In the genomic region with DNA sequence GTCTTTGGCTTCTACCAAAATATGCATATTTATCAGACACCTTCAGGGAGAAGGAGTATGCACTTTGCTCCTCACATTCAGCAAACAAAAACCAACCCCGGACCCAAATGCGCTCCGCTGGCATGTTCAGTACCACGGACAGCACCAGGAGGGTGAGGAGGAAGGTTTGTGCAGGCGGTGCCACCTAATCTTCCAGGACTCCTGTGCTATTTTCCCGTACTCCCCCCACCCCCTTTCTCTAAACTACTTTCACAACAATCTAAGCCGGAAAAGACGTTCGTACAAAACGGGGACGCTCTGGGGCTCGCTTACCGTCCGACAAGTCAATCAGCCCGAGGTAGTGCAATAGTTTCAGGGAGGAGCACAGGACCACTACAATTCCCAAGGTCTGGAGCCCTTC, we compare ENCODE assay signal across 10 mouse cellular contexts.
DNase-seq lines count a peak whose midpoint lies in the region; ATAC-seq and TF ChIP-seq lines count a peak whose summit lies in the region.
"Had no signal": no experiment of that assay in that cellular context is flagged by ENCODE, and none has a peak within 500 bp of the region (broad histone marks: within the 10 kb centered on the region; RNA-seq: fewer than 3 reads in every experiment).

No protein-coding gene starts in this region.

- no peak overlapping the region for H3K9ac ChIP-seq in embryonic facial prominence, embryonic 15.5 days

- peak; percentile 35 for ATAC-seq in Patski
- ATAC-seq in embryonic facial prominence, embryonic 15.5 days (ENCODE audit: insufficient number of reproducible peaks, low FRiP score, low TSS enrichment, low read depth): no peak

- H3K27ac ChIP-seq in gastrocnemius, adult 2 months: no peak overlapping the region
- H3K27ac ChIP-seq in embryonic facial prominence, embryonic 15.5 days (replicated peaks): no peak overlapping the region

- 2% methylated on average over 15 of the region's 15 CpGs for WGBS in embryonic facial prominence, embryonic 15.5 days

- CTCF ChIA-PET in Patski (lab: Charles Lee): no interaction called here

- in situ Hi-C loops in Patski (cut with MboI; ENCODE audit: low pct_unique_long_range_greater_than_20kb): no loop called here

- peak; percentile 26 for DNase-seq in gastrocnemius, adult 2 months
- DNase-seq in gastrocnemius, adult 8-10 months (ENCODE audit: low spot score in 2 of 2): no peak
- no peak for DNase-seq in Patski (ENCODE audit: low read depth, low spot score)
- DNase-seq in hindlimb bud, embryonic 11.5 days (ENCODE audit: extremely low spot score, low read depth, low spot score): peak; percentile 53
- DNase-seq in lung, postnatal 14 days: peak; percentile 66
- peak; percentile 24 for DNase-seq in testis, postnatal 14 days (ENCODE audit: low spot score)
- DNase-seq in B cell, adult 2 months: no peak

- H3K4me1 ChIP-seq in embryonic facial prominence, embryonic 15.5 days: 0 out of 2 replicates have a peak, but pooled peaks cover 3% of the 10 kb centered on the region

- H3K4me2 ChIP-seq in embryonic facial prominence, embryonic 15.5 days (replicated peaks): 0 out of 2 replicates have a peak overlapping the region, but pooled peaks have one; percentile 24

- peaks cover 25% of the 10 kb centered on the region for H3K27me3 ChIP-seq in Patski
- H3K27me3 ChIP-seq in embryonic facial prominence, embryonic 15.5 days: peaks cover 11% of the 10 kb centered on the region

- TF ChIP-seq CTCF in gastrocnemius, adult 2 months (IDR thresholded peaks at IDR 0.05): no peak
- no peak for TF ChIP-seq CTCF in Patski (IDR thresholded peaks at IDR 0.05)

- POLR2A ChIA-PET in Patski (lab: Charles Lee): no interaction called here

- intact Hi-C loops in gastrocnemius, adult 2 months (cut with DNase I): no loop called here

- H3K4me3 ChIP-seq in gastrocnemius, adult 2 months: no peak overlapping the region
- H3K4me3 ChIP-seq in embryonic facial prominence, embryonic 15.5 days (replicated peaks): no peak overlapping the region
- H3K4me3 ChIP-seq: megakaryocyte, embryonic 14.5 days had no signal

- no peaks in the 10 kb centered on the region for H3K36me3 ChIP-seq in embryonic facial prominence, embryonic 15.5 days
- H3K36me3 ChIP-seq: G1E had no signal

- H3K9me3 ChIP-seq in embryonic facial prominence, embryonic 15.5 days (replicated peaks): no peaks in the 10 kb centered on the region
- H3K9me3 ChIP-seq: G1E; megakaryocyte, embryonic 14.5 days had no signal

Comparison
In these comparisons a context has a peak if more than half of its experiments do, and no peak if none do; other contexts are left out.
1. DNase-seq: peak in gastrocnemius, adult 2 months (single experiment), hindlimb bud, embryonic 11.5 days (single experiment), lung, postnatal 14 days (single experiment) and testis, postnatal 14 days (single experiment); none in gastrocnemius, adult 8-10 months (0 of 2), Patski (single experiment) and B cell, adult 2 months (0 of 2).